Mouse (Mus musculus) olfactory bulb, adult 2 months (tissue): ENCODE data around the gene Id2.

Experiments
- CTCF ChIP-seq: fragments of 200-500 bp; IDR thresholded peaks from 2 replicates; pipeline ENCODE4 v1.5.1; 2012; ENCODE audit warnings: low read depth, mild to moderate bottlenecking, low read length, moderate library complexity; ENCODE audit not compliant: insufficient read depth
- POLR2A ChIP-seq: fragments of 200-500 bp; IDR thresholded peaks from 2 replicates; pipeline ENCODE4 v1.6.1; 2012; ENCODE audit warnings: mild to moderate bottlenecking, low read depth, low read length, moderate library complexity; ENCODE audit not compliant: insufficient read depth

DNA sequence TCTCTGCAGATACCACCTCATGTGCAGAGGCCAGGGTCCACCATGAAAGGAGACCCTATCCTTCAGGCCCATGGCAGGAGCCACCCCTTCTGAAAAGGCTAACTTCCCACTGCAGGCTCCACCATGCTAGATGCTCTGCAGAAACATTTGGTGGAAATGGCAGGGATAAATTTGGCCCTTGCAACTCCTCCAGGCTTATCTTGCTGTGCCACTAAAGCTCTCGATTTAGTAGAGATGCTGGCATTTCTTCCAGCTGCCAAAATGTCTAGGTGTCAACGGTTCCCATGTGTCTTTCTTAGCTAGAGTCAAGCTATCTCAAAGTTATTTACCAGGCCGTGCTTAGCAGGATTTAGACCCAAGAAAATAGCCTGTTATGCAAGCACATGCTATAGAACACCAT lies 22.6 kb downstream of the Id2 start:
- TF ChIP-seq CTCF (no peak), POLR2A (no peak)
